Mouse (Mus musculus) MEL-GATA-1-ER (cell line): Measurements from ENCODE around the gene Ksr1.

Source experiments
- DNase-seq: peaks from one replicate; pipeline ENCODE4 v3.0.0-alpha.2; 2012; ENCODE audit warnings: low read depth; ENCODE audit errors: extremely low read depth

The Ksr1 gene

DNA sequence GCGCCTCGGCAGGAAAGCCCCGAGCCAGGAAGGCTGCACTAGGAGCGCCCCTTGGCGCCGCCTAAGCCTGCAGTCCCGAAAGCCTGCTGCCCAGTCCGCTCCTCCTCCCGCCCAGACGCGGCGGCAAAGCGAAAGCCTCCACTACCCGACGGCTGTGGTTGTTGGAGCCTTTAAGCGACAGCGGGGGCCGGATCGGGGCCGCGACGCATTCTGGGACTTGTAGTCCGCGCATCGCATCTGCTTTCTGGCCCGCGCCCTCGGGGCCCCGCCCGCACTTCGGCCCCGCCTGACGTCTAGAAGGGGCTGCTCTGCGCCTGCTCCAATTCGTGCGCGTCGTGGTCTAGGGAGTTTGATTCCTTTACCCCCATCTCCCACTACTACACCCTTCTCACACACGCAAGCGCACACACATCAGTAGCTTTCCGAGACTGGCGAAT, at the start of gene Ksr1:
Ksr1 (minus strand) TSS at position 77 of the 437 bp plus-strand sequence.
- DNase-seq, result peak; percentile 83

DNA sequence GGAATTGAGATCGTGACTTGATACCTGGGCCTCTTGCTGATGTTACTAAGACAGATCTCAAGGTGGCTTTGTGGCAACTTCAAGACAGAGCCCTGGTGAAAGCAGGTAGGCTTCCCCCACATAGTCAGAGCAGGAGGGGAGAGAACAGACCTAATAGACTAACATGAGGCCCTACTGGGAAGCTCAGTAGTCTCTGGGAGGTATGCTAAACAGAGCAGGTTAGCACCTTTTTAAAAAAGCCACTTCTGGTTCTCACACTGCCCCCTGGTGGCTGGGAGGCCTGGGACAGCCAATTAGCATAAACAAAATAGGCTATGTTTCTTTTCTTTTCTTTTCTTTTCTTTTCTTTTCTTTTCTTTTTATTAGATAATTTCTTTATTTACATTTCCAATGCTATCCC, 46.0 kb upstream of the Ksr1 start:
- no peak for DNase-seq

GRCm38 (mm10) chr11:79191214-79191613, 45.0 kb upstream of the Ksr1 start:
- DNase-seq, result no peak

DNA sequence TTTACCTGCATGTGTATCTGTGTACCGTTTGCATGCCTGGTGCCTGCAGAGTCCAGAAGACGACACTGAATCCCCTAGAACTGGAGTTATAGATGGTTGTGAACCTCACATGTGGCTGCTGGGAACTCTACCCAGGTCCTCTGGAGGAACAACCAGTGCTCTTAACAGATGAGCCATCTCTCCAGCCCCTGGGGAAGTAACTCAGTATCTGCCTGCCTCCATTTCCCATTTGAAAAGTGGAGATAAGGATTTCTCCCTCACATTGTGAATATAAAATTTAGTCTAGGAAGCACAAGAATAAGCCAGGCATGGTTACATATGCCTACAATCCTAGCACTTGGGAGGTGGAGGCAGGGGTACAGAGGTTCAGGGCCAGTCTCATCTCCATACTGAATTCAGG, 44.0 kb upstream of the Ksr1 start:
- DNase-seq, result no peak

DNA sequence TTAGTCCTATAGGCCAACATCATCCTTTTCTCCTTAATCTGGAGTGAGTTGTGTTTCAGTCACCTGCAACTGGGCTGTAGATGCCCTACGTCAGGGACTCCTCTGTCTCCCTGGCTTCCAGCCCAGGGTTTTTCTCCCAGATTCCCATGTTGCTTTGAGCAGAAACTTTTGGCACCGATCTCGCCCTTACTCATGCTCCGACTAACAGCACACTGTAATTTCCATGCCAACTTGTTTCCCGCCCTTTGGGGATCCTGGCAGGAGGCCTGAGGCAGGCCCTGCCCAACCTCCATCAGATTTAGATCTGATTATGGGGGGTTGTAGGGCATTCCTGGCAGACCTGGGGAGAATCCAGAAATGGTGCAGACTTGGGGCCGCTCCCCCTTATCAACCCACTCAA, 42.0 kb upstream of the Ksr1 start:
- no peak for DNase-seq

DNA sequence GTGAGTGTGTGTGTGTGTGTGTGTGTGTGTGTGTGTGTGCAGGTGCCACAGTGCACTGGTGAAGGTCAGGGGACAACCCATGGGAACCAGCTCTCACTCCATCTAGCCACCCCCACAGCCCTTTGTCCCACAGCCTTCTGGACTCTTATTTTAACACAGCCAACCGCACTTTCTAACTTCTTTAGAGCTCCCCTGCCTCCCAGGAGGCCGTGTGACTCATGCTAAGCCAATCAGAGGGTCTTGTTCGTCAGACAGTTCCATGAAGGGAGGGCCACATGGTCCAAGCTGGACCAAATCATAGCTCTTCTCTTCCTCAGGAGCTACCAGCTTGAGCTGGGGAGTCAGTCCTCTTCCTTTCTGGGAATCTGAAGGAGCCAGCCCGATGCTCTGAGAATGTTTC, 41.1 kb upstream of the Ksr1 start:
- no peak for DNase-seq

- no peak for DNase-seq
Observed at GRCm38 (mm10) chr11:79185683-79186082, 39.5 kb upstream of the Ksr1 start.

- no peak for DNase-seq
Observed at GRCm38 (mm10) chr11:79184126-79184888, 38.1 kb upstream of the Ksr1 start.

GRCm38 (mm10) chr11:79183400-79183799, 37.2 kb upstream of the Ksr1 start:
- DNase-seq, result no peak

DNA sequence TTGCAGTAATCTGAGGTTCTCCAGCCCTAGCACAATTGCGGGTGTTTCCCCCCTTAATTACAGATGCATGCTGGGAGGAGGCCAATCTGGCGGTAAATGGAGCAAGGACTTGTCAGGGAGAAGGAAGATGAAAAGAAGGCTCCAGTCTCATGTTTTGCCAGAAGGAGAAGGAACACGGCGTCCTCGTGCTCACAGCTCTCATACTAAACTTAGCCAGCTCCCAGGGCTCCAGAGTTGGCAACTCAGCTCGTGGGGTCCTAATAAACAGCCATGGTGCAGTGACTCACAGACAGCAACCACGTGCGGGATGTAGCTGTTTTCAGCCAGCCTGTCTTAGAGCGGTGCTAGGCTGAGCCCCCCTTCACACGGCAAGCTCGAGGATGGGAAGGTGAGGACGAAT, 36.7 kb upstream of the Ksr1 start:
- DNase-seq, result no peak

DNA sequence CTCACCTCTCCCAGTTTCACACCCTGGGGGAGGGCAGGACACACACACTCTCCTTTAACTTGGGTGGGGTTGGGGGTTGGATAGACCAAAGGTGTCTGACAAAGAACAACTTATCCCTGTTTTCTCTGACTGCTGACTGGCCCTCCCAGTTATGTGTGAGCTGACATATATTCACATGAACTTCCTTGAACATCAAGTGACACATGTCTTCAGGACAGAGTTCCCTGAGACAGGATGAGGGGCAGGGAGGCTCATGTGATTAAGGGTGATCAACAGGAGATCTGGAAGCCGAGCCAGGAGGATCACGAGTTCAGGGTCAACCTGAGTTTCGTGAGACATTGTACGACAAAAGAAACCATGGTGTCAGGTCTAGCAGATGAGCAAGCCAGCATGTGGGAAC, 35.7 kb upstream of the Ksr1 start:
- no peak for DNase-seq

- no peak for DNase-seq
Observed at GRCm38 (mm10) chr11:79176687-79177086, 30.5 kb upstream of the Ksr1 start.

GRCm38 (mm10) chr11:79172054-79172453, 25.8 kb upstream of the Ksr1 start:
- DNase-seq, result no peak

DNA sequence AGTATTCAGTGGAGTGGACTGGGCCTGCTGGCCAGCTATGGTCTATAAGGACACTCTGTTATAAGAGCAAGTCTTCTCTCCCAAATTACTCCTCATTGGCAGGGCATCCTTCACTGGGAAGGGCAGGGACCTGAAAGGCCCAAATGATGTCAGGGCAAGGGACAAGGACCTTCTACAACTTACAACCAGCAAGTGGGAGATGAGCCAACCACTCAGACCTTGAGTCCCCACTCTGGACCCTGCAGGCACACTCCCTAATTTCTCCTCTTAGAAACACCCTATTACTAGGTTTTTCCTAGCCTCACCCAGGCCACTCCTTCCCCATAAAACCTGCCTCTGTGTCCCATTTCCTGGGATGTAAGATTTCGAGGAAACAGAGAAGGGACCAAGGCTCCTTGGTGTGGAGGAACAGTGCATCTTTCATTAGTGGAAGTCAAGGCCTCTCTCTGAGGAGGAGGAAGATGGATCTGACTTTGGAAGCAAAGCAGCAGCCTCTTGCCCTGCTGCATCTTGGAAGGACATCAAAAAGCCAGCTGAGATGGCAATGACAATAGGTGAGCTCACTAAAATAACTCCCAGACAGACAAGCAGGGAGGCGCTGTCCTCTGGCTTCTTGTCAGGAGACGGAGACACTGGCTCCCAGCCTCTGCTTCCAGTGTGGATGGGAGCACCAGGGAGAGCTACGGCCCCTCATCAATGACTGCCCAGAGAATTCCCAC, 20.5 kb upstream of the Ksr1 start:
- no peak for DNase-seq

GRCm38 (mm10) chr11:79161077-79161758, 15.0 kb upstream of the Ksr1 start:
- no peak for DNase-seq

DNA sequence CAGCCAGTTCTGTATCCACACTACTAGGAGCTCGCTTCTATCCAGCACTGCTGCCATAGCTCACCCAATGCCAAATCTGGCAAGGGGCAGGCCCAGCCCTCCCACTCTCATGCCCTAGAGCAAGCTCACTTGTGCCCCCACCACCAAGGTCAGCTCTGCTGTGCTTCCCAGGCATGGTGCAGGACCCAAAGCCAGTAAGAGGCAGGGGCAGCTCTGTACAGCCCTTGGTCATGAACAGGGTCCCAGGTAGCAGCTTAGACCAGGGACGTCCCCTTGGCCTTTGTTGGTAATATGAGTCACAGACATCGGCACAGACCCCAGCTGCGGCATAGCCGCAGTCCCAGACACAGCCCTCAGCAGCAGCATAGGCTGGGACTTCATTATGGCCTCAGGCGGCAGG, 13.9 kb upstream of the Ksr1 start:
- no peak for DNase-seq

GRCm38 (mm10) chr11:79157729-79158128, 11.5 kb upstream of the Ksr1 start:
- no peak for DNase-seq

- no peak for DNase-seq
Observed at GRCm38 (mm10) chr11:79155348-79155747, 9.1 kb upstream of the Ksr1 start.

GRCm38 (mm10) chr11:79152696-79153095, 6.5 kb upstream of the Ksr1 start:
- no peak for DNase-seq

DNA sequence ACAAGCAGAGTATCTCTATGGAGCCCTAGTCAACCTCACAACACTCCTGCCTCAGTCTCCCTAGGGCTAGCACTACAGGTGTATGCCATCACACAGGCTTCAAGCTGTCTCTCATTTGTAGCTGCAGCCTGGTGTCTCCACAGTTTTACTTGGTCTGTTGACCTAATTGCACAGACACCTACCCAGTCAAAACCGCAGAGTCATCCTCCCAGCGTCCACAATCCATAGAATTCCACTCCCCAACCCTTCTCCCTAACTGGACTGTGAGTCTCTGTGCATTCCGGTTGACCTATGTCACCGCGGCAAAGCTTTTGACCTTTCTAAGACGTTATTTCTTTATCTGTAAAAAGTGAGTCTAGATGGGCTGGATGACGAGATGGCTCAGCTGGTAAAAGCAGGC, 5.7 kb upstream of the Ksr1 start:
- no peak for DNase-seq

- no peak for DNase-seq
Observed at GRCm38 (mm10) chr11:79150301-79150700, 4.1 kb upstream of the Ksr1 start.

DNA sequence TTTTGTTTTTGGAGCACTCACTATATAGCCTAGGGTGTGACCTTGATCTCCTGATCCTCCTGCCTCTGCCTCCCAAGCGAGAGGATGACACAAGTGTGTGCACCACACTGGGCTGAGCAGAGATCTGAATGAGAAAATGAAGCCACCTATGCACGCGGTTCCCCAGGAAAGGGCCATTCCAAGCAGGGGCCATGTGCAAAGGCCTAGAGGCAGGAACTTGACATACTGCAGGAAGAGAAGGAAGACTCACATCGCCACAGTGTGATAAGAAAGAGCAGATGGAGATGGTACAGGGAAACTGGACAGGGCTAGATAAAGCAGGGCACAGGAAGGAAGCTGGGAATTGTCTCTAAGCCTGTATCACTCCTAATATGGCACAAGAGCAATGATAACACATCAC, 3.1 kb upstream of the Ksr1 start:
- DNase-seq, result no peak
